Mouse (Mus musculus): ENCODE results near the gene Xbp1.
"Not testable (repeated sequence)": the region's sequence is repeated elsewhere in the genome, so short reads cannot be mapped to it uniquely, and the experiment has no call there.

Xbp1 gene

DNA sequence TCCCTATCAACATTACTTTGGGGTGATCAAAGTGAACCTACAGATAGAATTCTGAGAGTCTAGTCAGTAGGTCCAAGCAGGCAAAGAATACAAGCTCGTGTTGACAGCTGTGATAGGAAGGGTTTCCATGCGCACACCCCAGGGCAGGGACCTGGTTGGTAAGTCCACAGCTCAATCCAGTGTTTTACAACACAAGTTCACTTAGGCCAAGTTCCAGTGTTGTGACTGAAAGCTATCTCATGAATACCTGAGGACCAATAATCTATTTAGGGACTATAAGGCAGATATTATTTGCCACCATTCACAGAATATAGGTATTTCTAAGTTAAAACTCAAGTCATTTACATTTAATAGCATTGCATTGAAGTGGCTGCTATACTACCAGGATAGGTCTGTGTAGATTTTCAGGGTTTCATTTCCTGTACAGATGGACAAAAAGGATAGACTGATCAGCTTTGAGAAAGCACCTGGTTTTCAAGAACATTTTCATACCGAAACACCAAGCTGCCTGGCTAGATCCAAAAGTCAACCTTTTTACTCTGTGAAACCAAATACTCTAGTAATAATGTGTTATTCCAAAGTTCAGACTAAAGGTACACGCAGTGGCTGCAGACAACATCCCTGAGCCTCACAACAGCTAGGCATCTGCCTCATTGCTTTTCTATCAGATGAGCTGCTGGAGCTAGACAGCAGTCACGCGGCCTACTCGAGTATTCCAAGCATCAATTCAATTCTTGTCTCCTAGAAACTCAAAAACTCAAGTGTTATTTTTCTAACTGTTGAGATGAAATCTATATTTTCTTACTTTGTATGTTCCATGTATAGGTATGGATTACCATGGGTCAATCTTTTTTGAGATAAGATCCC is 6.3 kb downstream of the Xbp1 start:
- DNase-seq (ENCODE audit: extremely low read depth, low read depth), result no peak

DNA sequence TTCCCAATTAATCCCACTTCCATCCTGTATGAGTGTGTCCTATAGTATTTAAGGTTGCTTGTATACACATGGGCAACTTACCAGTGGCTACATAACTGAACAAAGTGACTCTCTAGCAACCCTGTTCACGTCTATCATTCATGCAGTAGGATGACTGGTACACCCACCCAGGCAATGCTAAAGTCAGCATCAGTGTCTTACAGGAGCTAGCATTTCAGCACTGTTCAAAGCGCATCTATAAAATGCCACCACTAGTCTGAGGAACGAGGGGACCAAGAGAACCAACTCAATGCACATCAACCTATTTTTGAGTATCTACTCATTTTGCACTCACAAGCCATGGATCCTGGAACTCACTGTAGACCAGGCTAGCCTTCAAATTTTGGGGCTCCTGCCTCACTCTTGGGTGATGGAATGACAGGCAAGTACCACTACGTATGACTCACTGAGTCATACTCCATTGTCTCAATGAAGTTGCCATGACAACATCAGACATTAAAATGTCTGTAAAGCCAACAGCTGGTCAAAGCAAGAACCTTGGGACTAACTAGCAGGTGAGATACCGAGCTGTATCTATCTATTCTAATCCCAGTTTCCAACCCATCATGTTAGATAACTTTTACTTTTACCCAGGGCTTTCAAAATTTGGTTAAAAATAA is 7.5 kb downstream of the Xbp1 start:
- DNase-seq (ENCODE audit: extremely low read depth, low read depth), result no peak

DNA sequence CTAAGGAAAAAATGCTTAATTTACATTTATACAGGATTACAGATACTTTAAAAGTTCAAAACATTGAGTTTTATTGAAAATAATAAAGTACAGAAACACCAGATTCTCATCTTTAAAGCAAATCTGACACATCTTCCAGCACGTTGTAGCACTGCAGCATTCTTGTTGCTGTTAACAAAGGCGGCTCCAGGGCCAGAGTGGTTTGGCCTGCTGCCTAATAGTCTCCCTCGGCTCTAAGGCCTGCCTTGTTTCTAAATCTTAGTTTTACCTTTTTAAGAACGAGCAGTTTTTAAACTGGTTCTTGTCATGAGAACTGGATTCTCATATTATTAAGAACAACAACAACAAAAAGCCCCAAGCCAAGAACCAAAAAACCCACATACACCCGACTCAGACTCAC is 8.4 kb downstream of the Xbp1 start:
- no peak for DNase-seq (ENCODE audit: extremely low read depth, low read depth)

DNA sequence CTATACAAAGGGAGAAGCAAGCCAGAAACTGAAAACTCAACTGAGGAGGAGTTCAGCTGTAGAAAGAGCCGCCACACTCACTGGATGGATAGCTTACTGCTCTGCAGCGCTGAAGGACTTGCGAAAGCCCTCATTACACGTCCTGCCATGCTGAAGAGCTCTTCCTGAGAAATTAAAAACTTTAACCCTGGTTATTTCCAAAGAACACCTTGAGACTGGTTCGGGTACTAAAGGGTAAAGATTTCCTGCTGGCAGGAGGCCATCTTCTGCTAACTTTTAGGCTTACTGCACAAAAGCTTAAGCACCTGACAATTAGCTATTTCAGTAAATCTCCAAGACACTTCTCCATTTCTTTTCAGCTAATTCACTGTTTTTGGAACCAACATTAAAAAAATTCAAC is 9.7 kb downstream of the Xbp1 start:
- no peak for DNase-seq (ENCODE audit: extremely low read depth, low read depth)

DNA sequence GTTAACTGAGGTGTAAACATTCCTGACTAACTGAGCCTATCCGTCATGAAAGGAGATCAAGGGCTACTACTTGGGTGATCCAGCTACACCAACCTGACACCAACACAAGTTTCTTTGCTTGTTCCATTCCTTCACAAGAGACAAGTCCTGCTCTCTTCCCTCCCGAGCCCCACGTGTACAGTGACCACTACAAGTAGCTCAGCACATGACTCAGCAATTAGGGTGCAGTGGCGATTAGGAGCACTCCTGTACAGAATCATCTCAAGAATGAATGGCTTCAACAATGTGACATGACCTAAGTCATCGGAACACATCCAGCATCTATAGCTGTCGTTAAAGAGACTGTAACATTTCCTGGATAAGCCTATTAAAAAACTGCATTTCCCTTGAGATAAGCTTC is 10.3 kb downstream of the Xbp1 start:
- no peak for DNase-seq (ENCODE audit: extremely low read depth, low read depth)

DNA sequence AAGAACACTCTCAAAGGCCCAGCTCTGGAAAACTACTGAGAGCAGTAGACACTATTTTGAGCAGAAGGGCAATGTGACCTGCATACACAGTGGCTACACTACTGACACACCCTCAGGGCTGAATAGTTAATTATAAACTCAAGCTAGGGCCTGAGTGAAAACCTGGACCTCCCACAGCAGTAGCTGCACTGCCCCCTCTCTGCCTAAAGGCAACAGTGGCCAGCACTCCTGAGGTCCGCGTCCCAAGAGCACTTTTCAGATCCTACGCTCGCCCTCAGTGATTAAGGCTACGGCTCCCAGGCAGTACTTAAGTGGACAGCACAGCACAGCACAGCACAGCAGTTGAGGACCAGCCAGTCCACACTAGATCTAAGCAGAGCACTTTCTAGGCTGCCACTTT is 12.6 kb downstream of the Xbp1 start:
- DNase-seq (ENCODE audit: extremely low read depth, low read depth), result no peak

DNA sequence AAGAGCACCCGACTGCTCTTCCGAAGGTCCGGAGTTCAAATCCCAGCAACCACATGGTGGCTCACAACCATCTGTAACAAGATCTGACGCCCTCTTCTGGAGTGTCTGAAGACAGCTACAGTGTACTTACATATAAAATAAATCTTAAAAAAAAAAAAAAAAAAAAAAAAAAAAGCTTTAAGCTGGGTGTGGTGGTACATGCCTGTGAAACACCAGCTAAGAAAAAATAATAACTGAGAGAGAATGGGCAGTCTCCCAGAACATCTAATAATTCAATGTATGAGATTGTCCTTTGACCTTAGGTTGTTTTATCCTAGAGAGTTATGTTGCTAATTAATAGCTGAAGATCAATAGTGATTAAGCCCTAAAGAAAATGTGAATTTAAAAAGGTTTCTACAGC is 17.0 kb downstream of the Xbp1 start:
- not testable (repeated sequence) for DNase-seq (ENCODE audit: extremely low read depth, low read depth)

DNA sequence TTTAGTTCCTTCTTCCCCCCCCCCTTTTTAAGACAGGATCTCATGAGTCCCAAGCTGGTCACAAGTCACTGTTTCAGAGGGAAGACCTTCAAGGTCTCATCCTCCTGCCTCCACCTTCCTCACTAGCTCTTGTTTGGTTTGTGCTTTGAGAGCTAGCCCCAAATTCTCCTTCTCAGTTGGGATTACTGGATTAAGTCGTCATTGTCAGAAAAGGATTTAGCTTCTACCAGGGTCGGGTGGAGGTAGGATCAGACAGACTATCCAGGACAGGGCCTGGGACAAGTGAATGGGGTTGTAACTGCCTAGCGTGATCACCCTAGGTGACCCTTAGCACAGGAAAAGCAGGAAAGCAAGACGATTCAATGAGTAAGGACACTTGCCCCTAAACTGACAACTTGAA is 19.9 kb downstream of the Xbp1 start:
- no peak for DNase-seq (ENCODE audit: extremely low read depth, low read depth)

DNA sequence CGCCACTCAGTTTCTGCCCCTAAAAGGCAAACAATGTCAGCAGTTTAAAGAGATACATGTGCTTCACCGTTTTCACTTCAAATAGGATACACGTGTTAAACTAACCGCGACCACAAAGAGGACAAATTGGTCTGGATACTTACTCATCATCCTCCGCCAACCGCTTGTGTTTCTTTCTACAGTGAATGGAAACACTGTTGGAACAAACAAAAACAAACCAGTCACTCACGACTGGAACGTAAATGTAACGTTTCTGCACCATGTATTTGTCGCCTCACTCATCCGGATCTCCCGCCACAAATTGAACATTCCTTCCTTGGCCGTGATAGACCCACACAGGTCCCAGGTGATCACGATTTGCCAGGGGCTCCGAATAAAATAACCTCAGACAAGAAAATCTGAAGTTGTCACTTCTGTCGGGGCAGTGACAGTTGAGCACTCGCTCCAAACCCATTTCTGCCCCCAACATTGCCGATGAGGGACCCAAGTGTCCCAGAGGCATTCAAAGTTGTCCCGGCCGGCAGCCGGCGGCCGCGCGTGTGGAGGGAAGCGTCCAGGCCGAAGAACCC is 20.9 kb downstream of the Xbp1 start:
- peak; percentile 33 for DNase-seq (ENCODE audit: extremely low read depth, low read depth)

DNA sequence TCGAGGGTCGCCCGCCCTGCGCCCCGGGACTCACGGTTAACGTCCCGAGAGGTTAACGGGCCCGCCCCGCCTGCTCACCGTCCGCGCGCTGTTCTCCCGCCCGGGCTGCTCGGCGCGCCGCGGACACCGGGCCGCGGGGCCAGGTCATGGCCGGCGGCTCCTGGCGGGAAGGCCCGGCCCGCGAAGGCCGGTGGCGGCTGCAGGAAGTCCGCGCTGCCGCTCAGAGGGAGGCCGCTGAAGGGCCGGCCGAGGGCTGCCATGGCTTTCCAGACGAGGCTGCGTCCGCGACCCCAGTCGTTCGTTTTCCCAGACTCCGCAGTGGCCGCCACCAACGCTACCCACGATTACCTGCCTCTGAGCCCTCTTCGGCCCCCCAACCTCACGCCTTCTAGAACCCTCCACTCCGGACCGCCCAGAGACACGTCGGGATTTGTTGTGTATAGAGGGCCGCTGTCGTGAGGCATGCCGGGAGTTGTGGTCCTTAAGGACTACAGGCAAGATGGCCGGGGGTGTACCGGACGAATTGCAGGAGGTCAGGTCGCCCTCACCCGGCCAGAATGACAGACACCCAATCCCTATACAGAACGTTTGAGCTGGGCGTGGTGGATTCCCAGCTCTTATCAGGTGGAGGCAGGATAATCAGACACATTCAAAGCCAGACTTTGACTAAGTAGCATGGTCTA is 21.5 kb downstream of the Xbp1 start, which contains the start of gene Ccdc117:
TSS of gene Ccdc117 (minus strand) at position 389 of the 683 bp plus-strand sequence.
- DNase-seq (ENCODE audit: extremely low read depth, low read depth), result peak; percentile 85

DNA sequence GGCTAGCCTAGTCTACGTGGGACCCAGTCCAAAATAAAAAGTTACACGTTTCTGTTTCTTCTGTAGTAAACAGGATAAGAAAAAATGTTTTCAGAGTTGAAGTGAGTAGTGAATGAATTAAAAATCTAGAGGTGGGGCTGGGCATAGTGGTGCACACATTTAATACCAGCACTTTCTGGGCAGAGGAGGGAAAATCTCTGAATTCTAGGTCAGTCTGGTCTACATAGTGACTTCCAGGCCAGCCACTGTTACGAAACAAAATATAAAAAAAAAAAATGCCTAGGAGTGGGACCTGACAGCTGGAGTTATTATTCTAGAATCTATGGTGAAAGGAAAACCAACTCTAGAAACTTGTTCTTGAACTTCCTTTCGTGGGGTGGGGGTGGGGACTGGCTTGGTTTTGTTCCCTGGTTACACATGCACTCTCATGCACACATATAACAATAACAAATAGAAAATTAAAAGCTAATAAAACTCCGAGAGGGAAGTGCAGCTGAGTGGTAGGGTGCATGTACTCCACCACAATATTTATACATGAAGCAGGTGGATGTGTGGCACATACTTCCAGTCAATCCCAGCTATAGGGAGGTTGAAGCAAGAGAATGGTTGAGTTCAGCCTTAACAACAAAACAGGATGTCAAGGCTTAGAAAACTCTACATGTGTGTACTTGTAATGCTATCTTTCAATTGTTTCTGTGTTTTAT is 22.2 kb downstream of the Xbp1 start:
- no peak for DNase-seq (ENCODE audit: extremely low read depth, low read depth)

DNA sequence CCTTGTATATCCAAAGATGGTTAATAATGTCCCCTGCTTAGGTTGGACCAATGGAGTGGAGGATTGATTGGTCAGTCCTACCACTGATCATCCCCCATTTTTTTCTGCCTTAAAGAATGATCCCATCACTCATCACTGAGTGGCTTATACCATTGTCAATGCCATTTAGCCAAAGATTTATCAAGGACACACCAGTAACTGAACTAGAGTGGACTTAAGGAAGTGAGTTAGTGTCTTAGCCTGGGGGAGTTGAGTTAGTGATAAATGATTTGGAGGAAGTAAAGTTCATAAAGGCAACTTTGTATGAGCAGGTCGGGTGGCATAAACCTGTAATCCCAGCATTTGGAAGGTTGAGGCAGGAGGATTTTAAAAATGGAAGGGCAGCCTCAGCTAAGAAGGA is 22.8 kb downstream of the Xbp1 start:
- peak; percentile 53 for DNase-seq (ENCODE audit: extremely low read depth, low read depth)

DNA sequence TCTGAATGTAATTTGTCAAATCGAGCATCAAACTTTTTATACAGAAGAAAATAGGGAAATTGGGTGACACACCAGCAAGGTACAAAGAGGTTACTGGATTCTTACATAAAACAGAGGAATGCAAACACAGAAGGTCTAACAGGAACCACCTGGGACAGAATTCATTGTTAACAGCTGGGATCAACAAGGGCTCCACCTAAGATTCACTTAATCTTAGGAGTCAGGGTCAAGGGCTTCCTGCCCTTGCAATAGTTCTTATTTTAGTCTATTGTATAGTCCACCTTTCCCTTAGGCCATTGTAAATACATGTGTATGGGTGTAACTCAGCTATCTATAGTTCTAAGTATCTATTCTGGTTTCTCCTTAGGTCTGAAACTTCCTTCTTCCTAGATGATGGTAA is 24.2 kb downstream of the Xbp1 start:
- not testable (repeated sequence) for DNase-seq (ENCODE audit: extremely low read depth, low read depth)

DNA sequence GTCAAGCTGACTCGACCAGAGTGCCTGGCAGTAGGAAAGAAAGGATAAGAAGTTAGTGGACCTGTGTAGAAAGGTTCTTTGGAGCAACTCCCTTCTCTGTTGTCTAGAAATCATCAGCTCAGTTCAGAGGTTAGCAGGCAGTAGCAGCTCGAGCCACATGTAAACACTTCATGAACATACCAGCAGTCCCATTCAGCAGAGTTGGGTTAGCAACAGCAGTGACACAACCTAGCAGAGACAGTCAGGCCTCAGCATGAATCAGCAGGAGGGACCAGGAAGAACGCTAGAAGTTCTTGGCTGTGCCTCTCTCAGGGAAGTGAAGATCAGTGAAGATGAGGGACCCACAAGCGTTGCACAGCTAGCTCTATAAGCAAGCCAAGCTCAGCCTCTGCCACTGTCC is 25.0 kb downstream of the Xbp1 start:
- DNase-seq (ENCODE audit: extremely low read depth, low read depth), result no peak

DNA sequence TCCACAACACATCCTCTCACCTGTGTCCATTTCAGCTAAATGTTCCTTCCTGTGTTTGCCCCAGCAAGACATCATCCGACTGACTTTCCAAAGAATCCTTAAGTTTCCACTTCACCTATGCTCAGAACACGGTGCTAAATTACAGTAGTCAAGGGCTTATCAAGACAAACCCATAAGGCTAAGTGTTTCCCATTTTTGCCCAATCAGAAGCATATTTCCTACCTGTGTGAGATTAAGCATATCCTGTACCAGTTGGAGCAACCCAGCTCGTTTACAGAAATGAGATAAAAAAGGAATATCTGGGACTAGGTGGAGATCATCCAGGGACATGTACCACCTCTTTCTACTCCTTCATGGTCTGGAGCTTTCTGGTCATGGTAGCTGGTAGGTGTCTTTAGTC is 26.2 kb downstream of the Xbp1 start:
- DNase-seq (ENCODE audit: extremely low read depth, low read depth), result no peak

DNA sequence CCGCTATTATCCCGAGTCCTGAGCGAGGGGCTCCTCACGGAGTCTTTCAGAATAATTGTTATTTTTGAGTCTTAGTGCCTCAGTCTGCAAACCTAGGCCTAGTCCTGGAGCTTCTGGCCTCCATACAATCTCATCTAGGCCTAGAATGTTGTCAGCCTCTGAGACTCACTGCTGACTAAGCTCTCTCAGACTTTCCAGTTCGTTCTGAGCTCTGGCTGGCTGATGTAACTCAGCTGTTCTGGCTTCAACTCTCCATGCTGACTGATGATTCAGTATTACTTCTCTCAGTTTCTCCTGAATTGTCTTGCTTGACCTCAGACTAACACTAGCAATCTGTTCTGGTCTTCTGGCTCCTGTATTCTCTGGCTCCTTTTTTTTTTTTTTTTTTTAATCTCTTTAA is 31.0 kb downstream of the Xbp1 start:
- DNase-seq (ENCODE audit: extremely low read depth, low read depth), result no peak

DNA sequence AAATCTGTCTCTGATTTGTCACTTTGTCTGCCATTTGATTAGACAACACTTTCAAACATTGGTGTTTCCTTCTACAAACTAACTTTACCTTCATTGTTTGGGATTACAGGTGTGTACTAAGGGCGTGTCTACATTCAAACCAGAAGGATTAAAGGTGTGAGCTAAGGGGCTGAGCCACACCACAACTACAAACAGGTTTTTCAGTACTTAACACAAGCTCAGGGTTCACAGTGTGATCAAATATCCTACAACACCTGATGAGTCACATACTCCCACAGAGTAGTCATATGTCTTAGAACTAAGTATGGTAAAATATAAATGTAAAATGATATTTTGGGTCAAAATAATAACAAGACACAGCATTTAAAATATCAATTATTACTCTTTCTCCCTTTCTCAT is 31.5 kb downstream of the Xbp1 start:
- DNase-seq (ENCODE audit: extremely low read depth, low read depth), result no peak

DNA sequence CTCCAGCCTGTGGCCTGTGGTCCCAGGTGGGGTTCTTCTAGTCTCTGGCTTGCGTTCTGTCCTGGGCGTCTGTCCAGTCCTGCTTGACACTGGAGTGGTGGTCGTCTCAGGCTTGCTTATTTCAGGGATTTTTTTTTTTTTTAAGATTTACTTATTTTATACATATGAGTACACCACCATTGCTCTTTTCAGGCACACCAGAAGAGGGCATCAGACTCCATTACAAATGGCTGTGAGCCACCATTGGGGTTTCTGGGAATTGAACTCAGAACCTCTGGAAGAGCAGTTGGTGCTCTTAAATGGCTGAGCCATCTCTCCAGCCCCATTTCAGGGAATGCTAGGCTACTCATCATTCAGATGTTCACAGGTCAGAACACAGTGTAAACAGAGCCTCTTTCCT is 39.8 kb downstream of the Xbp1 start:
- no peak for DNase-seq (ENCODE audit: extremely low read depth, low read depth)

DNA sequence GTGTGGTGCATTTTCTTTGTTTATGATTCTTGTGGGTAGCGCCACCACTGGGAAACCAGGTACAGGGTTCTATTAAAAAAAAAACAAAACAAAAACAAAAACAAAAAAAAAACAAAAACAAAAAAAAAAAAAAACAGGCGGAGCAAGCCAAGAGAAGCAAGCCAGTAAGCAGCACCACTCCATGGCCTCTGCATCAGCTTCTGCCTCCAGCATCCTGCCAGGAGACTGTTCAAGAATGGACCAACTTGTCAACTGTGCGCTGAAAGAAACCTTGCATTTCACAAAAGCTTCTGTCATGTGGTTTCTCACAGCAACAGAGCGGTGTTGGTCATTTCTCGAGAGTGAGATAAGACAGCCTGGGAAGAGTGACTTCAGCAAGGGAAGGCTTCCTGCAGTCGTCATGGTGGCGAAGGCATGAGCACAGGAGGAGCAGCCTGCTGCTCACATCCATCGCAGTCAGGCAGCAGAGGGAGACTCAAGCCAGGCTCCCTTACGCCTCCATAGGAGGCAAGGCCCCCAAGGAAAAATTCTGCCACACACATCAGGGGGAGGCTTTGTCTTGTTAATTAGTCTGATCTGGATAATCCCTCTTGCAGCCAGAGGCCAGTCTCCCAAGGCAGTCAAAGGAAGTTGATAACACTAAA is 42.3 kb downstream of the Xbp1 start:
- DNase-seq (ENCODE audit: extremely low read depth, low read depth), result no peak

DNA sequence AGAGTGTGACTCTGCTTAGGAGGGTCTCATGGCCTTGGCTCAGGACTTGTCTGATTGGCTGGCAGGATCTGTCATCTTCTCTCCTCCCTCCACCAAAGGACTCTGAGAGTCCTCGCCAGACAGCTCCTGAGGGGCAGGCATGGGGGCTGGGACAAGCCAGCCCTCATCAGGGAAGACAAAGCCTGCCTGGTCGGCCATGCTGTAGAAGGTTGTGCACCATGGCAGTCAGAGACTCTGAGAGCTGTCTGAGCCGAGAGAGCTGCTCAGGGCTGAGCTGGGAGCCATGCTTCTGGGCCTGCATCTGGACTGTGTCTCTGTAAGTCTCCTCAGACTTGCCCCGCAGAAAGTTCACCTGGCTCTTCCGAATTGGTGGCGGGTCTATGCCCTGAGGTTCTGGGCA is 43.4 kb downstream of the Xbp1 start:
- no peak for DNase-seq (ENCODE audit: extremely low read depth, low read depth)

DNA sequence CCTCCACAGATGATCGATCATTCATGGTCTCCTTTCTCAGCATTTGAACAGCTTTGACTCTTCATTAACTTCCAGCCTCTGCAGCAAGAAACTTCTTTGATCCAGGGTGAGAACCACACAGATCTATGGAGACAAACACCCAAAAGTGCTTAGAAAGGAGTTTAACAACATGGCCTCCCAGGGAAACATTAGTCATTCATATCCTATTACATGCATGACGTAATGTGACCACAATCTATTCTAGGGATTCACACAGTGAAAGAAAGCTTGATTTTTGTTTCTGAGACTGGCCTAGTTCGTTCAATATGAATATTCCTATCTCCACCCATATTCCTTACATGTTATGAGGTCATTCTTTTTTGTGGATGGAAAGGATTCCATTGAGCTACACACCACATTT is 45.1 kb downstream of the Xbp1 start:
- DNase-seq (ENCODE audit: extremely low read depth, low read depth), result no peak
